Mouse (Mus musculus): Measurements from ENCODE around the gene Vmn1r195. TPM values are rescaled to one million over a fixed set of nuclear protein-coding genes. Genes with fewer than 3 reads are reported as not detected.
"Not testable (repeated sequence)": the region's sequence is repeated elsewhere in the genome, so short reads cannot be mapped to it uniquely, and the experiment has no call there.

Gene Vmn1r195
- not detected in 2 replicates for polyA plus RNA-seq (2015; fragmentation: Nextera tagmentation; extraction: Ambion mirVana)

DNA sequence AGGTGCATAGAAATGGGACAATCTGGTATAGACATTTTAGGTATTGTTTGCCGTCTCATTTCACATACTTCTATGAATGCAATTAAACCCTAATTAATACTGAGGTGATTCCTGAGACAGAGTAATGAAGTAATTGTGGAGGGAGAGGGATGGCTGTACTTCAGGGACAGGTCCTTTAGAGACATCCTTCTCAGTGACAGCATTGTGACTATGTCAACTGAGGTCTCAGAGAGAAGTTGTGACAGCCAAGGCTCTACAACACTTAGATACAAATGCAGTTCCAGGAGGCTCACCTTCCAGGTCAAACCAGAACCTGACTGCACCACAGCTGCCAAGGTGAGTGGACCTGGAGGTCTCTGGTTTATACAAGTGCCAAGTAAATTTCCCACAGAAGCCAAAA lies at the start of gene Vmn1r195:
Vmn1r195 (plus strand) TSS at position 301 of the 400 bp plus-strand sequence.
- H3K9me3 ChIP-seq (replicated peaks); H3K4me2 ChIP-seq; H3K4me3 ChIP-seq (replicated peaks); ATAC-seq (ENCODE audit: low FRiP score); H3K9ac ChIP-seq (replicated peaks); H3K27ac ChIP-seq (replicated peaks); H3K4me1 ChIP-seq; H3K36me3 ChIP-seq; H3K27me3 ChIP-seq (replicated peaks): not testable (repeated sequence)
- 88% methylated on average over 1 of the region's 1 CpGs for WGBS

DNA sequence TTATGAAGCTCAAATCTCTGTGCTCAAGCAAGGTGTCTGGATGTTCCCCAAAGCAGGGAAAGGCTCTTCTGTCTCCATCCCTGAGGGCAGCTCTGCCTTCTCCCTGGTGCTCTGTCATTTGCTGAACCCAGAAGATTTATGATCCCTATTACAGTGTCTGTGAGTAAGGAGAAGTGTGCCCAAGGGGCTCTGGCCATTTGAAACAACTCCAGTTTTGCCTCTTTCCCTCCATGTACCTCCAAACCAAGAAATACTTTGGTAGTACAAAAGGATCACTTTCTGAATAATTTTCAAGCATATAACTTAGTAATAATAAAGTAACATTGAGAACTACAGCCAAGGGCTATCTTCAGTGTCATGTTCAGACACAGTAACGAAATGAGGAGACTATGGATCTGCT lies 47.3 kb upstream of the Vmn1r195 start, which contains the start of gene Vmn1r193:
Vmn1r193 (minus strand) TSS at position 101 of the 400 bp plus-strand sequence.
- not testable (repeated sequence) for H3K4me2 ChIP-seq; H3K9me3 ChIP-seq (replicated peaks); H3K4me3 ChIP-seq (replicated peaks); H3K4me1 ChIP-seq; H3K27me3 ChIP-seq (replicated peaks); ATAC-seq (ENCODE audit: low FRiP score); H3K36me3 ChIP-seq; H3K27ac ChIP-seq (replicated peaks); H3K9ac ChIP-seq (replicated peaks)
- 87% methylated on average over 1 of the region's 1 CpGs for WGBS

DNA sequence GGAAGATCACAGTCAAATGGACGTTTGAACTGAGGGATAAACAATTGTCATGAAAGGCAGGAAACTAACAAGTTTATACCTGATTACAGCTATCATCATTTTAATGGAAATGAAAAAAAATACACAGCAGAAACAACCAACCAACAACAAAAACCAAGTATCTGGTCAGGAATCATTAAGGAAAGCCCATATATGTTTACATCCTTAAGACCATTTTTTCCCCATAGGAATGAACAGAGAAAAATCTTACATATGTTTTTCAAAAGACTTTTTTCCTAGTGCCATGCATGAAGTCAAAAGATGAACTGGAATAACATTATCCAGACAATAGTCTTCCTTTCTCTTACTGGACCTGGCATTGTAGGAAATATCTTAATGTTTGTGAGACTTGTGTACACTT lies 26.4 kb upstream of the Vmn1r195 start, which contains the start of gene Vmn1r194:
Vmn1r194 (plus strand) TSS at position 301 of the 400 bp plus-strand sequence.
- Histone ChIP-seq H3K4me3 (replicated peaks) (no peak within 1 kb of the TSS), H3K27me3 (replicated peaks) (no peaks in the 10 kb centered on the region), H3K9ac (replicated peaks) (no peak within 1 kb of the TSS), H3K4me2 (no peak within 1 kb of the TSS), H3K9me3 (replicated peaks) (no peaks in the 10 kb centered on the region), H3K27ac (replicated peaks) (no peak within 1 kb of the TSS), H3K36me3 (no peaks in the 10 kb centered on the region), H3K4me1 (no peaks in the 10 kb centered on the region)
- whole genome bisulfite sequencing, result 59% methylated on average over 1 of the region's 1 CpGs
- ATAC-seq (ENCODE audit: low FRiP score), result no peak

DNA sequence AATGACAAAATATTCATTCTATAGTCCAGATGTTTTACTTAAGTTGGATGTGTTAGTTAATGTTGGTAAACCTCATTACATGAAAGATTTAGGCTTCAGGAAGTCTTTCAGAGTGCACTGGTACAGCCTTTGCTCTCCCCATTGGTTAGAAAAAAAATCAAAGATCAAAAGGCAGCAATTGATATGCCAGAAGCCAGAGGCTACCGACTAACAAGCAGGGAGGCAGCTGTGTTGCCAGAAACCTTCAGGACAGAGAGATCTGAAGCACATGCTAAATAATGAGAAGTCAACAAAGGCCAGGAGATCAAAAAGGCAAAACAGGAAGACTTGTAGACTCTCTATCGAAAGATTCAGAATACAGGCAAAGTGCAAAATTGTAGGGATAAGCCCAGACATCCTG lies 1.4 kb downstream of the Vmn1r195 start:
- Histone ChIP-seq H3K4me3 (replicated peaks) (no peak overlapping the region), H3K27ac (replicated peaks) (no peak overlapping the region), H3K9me3 (replicated peaks) (no peaks in the 10 kb centered on the region), H3K27me3 (replicated peaks) (no peaks in the 10 kb centered on the region), H3K4me1 (no peaks in the 10 kb centered on the region), H3K36me3 (no peaks in the 10 kb centered on the region), H3K9ac (replicated peaks) (no peak overlapping the region), H3K4me2 (no peak overlapping the region)
- no peak for ATAC-seq (ENCODE audit: low FRiP score)
- WGBS, result 52% methylated on average over 2 of the region's 2 CpGs

DNA sequence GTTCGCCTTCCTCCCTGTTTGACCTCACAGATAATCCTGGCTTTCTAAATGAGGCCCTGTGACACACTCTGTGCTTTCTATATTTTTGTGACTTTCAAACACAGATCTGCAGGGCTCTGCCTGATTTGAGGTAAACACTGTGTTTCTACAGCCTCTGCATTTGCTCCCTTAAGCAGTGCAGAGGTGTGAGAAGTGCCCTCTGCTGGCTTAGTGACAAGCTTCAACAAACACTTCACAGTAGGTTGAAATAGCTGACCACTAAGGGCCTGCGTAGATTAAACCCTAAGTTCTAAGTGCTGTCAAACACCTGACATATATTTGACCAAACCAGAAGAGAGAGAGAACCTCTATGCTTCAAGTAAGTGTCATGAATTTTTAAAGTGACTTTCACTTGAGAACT lies 14.3 kb downstream of the Vmn1r195 start:
- no peak for ATAC-seq (ENCODE audit: low FRiP score)
- H3K4me1 ChIP-seq, result no peaks in the 10 kb centered on the region
- H3K9me3 ChIP-seq (replicated peaks), result no peaks in the 10 kb centered on the region

DNA sequence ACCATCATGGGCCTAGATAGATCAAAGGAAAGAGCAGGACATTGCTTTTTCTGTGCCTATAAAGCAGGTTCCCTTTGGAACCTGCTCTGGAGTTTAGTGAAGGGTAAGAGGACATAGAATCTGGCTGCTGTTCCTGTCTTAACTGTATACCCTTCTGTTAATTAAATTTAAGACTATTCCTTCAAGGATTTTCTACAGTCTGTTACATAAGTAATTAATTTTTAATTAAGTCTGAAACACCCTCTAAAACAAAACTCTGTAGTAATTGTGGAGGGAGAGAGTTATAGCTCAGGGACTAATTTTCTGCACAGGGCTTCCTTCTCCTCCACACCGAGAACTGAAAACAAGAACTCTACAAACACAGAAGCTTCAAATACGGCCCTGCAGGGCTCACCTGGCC lies 19.3 kb downstream of the Vmn1r195 start, which contains the start of gene Vmn1r196:
Vmn1r196 (plus strand) TSS at position 301 of the 400 bp plus-strand sequence.
- Histone ChIP-seq H3K36me3 (no peaks in the 10 kb centered on the region), H3K27ac (replicated peaks) (no peak within 1 kb of the TSS), H3K9ac (replicated peaks) (no peak within 1 kb of the TSS), H3K27me3 (replicated peaks) (no peaks in the 10 kb centered on the region), H3K4me1 (no peaks in the 10 kb centered on the region), H3K4me3 (replicated peaks) (no peak within 1 kb of the TSS), H3K9me3 (replicated peaks) (no peaks in the 10 kb centered on the region), H3K4me2 (no peak within 1 kb of the TSS)
- WGBS, result 61% methylated on average over 2 of the region's 2 CpGs
- no peak for ATAC-seq (ENCODE audit: low FRiP score)

More for the DNA sequence above, 14.3 kb downstream of the Vmn1r195 start:
- H3K9ac ChIP-seq (replicated peaks), result no peak overlapping the region
- H3K36me3 ChIP-seq, result no peaks in the 10 kb centered on the region
- H3K27ac ChIP-seq (replicated peaks), result no peak overlapping the region
- H3K4me3 ChIP-seq (replicated peaks), result no peak overlapping the region
- 83% methylated on average over 2 of the region's 2 CpGs for WGBS
- H3K4me2 ChIP-seq, result no peak overlapping the region
- H3K27me3 ChIP-seq (replicated peaks), result no peaks in the 10 kb centered on the region

DNA sequence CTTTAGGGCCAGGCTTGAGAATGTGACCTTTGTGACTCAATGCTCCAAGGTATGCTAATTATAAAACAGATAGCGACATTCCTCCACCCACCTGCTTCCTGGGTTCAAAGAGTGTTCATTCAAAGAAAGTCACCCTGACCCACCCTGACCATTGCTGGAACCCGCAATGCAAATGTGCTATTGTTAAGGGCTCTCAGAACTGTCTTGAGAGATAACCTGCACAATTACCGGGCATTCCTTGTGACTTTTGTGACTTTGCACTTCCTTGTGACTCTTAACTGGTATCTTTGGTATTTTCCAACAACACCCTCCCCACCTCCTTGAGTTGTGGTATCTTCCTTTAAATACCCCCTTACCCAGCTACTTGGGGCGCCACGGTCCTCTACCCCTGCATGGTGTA lies 37.8 kb downstream of the Vmn1r195 start:
- ATAC-seq (ENCODE audit: low FRiP score); H3K36me3 ChIP-seq; H3K9me3 ChIP-seq (replicated peaks); H3K4me1 ChIP-seq; H3K27me3 ChIP-seq (replicated peaks); H3K4me2 ChIP-seq; H3K9ac ChIP-seq (replicated peaks); H3K4me3 ChIP-seq (replicated peaks); H3K27ac ChIP-seq (replicated peaks): not testable (repeated sequence)
- WGBS, result 94% methylated on average over 5 of the region's 5 CpGs

DNA sequence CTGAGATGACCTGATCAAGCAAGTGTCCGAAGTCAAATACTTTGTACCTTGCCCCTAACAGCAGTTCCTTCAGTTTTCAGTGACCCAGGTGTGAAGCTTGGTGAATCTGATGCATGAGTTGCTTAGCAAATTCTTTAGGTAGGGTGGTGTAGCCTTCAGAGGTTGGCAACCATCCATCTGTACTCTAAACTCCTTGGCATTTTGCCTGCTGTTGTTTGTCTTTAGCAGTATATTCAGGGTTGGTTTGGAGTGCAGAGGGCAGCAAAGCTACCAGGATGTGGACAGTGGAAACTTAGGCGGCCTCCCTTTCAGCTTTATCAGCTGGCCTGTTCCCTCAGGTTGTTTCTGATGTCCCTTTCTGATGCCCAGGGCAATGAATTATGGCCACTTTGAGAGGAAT lies 45.0 kb downstream of the Vmn1r195 start:
- H3K36me3 ChIP-seq, result no peaks in the 10 kb centered on the region
- no peak for ATAC-seq (ENCODE audit: low FRiP score)
- no peaks in the 10 kb centered on the region for H3K9me3 ChIP-seq (replicated peaks)
- H3K27ac ChIP-seq (replicated peaks), result no peak overlapping the region
- 85% methylated on average over 2 of the region's 2 CpGs for WGBS
- no peak overlapping the region for H3K4me2 ChIP-seq
- H3K27me3 ChIP-seq (replicated peaks), result no peaks in the 10 kb centered on the region
- no peak overlapping the region for H3K9ac ChIP-seq (replicated peaks)
- H3K4me1 ChIP-seq, result no peaks in the 10 kb centered on the region
- H3K4me3 ChIP-seq (replicated peaks), result no peak overlapping the region

DNA sequence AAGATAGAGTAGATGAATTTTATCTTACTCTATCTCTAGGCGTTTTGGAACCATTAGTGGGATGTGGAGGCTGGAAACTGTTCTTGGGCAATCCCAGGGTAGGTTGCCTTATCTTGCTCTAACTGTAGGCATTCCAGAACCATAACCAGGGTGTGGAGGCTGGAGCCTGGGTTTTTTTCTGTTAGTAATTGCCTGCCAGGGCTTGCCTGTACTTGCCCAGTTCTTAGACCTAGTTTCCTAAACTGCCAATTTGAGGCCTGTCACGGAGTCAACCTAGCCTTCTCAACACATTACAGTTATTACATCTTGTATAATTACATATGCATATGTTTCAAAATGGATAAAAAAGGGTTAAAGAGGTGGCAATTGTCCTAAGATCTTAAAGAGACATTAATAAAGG lies 47.0 kb downstream of the Vmn1r195 start:
- no peak for ATAC-seq (ENCODE audit: low FRiP score)
- Histone ChIP-seq H3K36me3 (no peaks in the 10 kb centered on the region), H3K4me1 (no peaks in the 10 kb centered on the region), H3K27me3 (replicated peaks) (no peaks in the 10 kb centered on the region), H3K9me3 (replicated peaks) (no peaks in the 10 kb centered on the region), H3K4me3 (replicated peaks) (no peak overlapping the region), H3K27ac (replicated peaks) (no peak overlapping the region), H3K4me2 (no peak overlapping the region), H3K9ac (replicated peaks) (no peak overlapping the region)
- 90% methylated on average over 2 of the region's 2 CpGs for WGBS

DNA sequence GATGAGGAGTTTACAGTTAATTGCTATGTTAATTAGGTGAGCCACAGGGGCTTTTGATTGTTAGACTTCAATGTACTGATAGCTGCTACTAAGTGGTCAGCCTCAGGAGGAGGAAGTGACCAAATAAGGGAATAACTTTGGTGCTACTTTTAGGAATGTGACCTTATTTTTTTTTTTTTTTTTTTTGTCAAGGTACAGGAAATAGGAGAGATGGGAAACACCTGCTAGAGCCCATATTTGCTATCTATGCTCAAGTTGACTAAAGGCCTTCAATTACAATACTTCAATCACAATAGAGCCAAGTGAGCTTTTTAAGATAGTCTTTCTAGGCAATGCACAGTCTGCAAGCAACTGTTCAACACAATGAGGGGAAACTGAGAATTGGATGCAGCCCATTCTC lies 49.8 kb downstream of the Vmn1r195 start:
- H3K9ac ChIP-seq (replicated peaks), result no peak overlapping the region
- H3K9me3 ChIP-seq (replicated peaks), result no peaks in the 10 kb centered on the region
- no peak overlapping the region for H3K4me2 ChIP-seq
- no peak overlapping the region for H3K27ac ChIP-seq (replicated peaks)
- H3K4me1 ChIP-seq, result no peaks in the 10 kb centered on the region
- H3K27me3 ChIP-seq (replicated peaks), result no peaks in the 10 kb centered on the region
- H3K4me3 ChIP-seq (replicated peaks), result no peak overlapping the region
- H3K36me3 ChIP-seq, result no peaks in the 10 kb centered on the region
- ATAC-seq (ENCODE audit: low FRiP score), result no peak

DNA sequence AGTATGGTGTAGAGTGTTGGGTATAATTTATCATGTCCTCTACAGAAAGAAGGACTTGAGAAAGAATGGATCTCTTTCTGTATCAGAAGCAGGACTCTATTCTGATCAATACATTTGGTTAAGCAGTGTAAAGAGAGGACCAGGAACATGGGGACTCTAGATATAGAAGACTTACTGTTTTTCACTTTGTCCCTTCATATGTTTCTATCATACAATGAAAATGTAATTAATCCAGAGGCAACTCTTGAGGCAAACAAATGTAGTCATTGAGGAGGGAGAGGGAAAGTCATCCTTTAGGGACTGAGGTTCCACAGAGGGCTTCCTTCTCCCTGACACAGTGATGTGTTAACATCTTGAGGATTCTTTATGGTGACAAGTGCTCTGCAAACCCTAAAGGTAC lies 54.0 kb downstream of the Vmn1r195 start, which contains the start of gene Vmn1r197:
Vmn1r197 (plus strand) TSS at position 301 of the 400 bp plus-strand sequence.
- Histone ChIP-seq H3K4me1 (no peaks in the 10 kb centered on the region), H3K27ac (replicated peaks) (no peak within 1 kb of the TSS), H3K9ac (replicated peaks) (no peak within 1 kb of the TSS), H3K9me3 (replicated peaks) (no peaks in the 10 kb centered on the region), H3K27me3 (replicated peaks) (no peaks in the 10 kb centered on the region), H3K4me2 (no peak within 1 kb of the TSS), H3K4me3 (replicated peaks) (no peak within 1 kb of the TSS), H3K36me3 (no peaks in the 10 kb centered on the region)
- no peak for ATAC-seq (ENCODE audit: low FRiP score)

Measured in neural tube, embryonic 15.5 days (tissue).